Mouse (Mus musculus): Measurements from ENCODE around the gene Tmem135.

Tmem135 gene

DNA sequence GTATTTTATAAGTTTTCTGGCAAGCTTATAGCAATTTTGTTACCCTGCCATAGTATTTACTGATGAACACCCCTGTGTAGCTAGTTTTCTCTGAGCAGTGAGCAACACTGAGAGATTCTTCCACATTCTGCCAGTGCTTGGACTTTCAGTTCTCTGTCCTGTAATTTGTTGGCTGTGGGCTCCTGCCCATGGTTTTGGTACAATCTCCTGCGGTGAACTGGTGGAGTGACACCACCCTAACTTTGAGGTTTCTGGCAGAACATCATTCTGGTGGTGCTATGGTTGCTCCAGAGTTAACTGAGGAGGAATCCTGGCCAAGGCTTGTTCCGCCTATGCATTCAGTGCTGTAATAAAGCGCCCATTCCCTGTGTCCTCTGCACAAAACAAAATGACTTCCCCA is 21.1 kb downstream of the Tmem135 start:
- no peak for DNase-seq (ENCODE audit: low spot score)

DNA sequence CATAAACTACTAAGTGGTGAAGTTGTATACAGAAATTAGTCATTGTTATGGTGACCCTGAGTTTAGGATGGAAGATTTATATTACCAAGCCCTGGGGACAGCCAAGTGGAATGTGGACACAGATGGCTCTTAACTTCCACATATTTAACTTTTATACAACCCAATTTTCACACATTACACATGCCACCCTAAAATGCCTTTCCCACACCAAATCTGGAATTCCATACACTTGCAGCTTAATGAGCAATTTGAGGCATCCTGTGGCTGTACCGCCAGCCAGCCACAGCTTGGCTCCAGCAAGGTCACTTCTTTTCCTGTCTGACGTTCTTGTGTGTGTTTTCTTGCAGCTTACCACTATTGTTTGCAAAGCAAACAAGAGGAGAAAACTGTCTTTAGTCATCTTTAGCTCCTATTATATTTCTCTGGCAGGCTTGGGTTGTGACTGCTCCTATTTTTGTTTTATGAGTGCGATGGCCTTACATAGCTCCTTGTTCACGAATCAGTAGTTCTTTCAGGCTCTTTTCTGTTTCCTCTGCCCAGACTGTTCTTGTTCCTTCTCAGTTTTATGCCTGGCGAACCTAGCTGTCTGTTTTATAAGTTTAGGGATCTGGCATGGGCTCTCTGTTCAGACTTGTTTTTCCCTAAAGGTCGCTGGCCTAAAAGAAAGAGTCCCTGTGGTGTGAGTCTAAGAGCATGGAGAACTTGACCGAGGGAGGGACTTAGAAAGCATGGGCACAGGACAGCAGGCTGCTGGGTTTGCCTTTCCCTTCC is 22.9 kb downstream of the Tmem135 start:
- no peak for DNase-seq (ENCODE audit: low spot score)

DNA sequence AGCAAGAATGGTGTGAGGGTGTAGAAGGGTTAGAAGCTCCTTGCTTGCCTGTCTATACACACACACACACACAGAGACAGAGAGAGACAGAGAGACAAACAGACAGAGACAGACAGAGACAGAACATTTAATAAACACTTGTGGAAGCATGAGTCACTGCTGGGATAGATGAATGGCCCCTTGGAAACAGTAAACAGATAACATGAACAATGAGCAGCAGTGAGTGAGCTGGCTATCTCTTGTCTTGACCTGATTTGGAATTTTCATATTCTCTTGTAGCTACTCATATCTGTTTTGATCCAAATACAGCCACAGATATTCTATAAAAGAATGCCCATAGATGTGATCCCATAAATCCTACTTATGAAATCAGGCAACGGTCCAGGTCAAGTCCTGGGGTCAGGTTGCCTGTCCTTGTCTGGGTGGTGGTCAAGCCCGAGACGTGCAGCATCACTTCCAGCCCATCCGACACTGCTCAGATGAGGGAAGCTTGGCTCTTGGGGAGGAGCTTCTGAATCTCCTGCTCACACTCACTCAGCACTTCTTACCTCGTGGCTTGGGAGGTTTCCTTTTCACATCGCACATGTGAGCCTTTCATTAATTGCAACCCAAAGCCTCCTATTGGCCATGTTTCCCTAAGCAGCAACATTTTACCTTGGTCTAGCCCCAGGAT is 32.3 kb downstream of the Tmem135 start:
- no peak for DNase-seq (ENCODE audit: low spot score)

DNA sequence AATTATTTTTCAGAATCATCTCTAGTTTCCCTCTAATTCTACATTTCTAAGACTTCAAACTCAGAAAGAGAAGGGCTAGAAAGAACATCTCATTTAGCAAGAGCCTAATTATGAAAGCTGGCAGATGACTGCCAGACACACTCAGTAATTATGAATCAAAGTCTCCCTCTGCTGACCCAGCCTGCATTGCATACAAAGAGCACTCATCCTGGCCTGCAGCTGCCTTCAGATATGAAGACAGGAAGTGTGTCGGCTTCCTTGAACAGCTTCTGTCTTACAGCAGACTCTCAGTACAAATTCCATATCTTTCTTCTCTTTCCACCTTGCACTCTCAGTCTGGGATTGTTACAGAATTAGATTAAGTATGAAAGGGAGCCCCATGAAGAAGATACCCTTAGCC is 33.1 kb downstream of the Tmem135 start:
- DNase-seq (ENCODE audit: low spot score), result peak; percentile 38

DNA sequence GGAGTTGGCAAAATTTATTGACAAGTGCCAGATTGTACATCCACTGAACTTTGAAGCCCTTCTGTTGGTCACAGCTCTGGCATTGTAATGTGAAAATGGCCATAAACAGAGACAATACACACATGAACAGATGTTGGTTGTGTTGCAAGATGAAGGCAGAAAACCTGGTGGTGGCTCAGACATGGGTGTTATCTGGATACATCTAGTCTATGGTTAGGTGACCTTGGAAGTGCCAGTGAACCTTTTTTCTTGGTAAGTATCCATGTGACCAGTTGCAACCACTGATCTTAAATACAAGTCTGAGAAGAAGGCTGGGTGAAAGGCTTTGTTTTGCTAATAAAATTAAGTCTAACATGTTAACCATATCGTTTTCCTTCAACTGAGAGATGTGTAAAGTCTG is 33.9 kb downstream of the Tmem135 start:
- DNase-seq (ENCODE audit: low spot score), result no peak

DNA sequence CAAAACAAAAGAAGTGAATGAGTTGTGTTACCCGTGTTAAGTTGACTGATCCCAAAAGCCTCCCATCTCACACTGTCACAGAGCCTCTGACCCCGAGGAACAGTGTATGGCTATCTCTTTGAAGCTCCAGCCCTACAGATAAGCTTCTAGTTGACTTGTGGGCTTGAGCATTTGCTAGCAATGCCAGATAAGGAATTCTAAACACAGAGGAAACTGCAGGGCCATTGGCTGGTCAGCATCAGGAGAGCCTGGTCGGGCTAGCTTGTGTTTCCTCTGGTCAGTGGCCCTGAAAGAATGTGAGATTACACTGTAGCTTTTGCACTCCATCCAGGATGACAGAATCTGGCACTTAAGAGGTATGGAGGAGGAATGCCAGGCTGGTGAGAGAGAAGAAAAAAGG is 36.4 kb downstream of the Tmem135 start:
- DNase-seq (ENCODE audit: low spot score), result no peak

DNA sequence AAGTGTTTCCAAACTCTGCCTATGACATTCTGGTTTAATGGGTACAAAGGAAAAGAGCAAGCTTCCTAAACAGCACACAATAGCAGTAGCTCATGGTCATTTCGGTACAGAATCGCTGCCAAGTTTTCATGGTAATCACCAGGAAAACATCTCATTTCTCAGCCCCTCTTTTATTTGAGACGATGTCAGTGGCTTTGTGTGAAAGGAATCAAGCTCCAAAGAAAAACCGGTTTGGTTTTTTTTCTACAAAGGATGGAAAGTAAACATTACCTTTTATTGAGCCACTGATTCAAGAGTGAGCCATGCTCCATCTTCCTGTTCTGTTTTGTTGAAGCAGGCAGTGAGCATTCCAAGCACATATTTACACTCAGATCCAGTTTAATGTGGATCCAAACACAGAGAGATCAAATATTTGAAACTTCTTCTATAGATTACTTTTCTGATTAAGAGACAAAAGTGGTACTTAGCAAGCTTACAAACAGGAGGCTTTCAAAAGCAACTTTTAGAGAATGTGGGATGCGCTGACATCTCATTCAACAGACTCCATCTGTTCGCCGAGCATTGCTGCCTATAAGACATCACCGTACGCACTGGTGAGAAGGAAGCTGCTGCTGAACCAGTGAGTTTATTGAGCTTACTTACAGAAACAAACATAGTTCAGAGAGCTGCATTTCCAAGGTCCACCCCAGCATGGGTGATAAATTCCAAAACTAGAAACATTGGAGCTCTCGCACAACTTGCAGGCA is 38.7 kb downstream of the Tmem135 start:
- no peak for DNase-seq (ENCODE audit: low spot score)

DNA sequence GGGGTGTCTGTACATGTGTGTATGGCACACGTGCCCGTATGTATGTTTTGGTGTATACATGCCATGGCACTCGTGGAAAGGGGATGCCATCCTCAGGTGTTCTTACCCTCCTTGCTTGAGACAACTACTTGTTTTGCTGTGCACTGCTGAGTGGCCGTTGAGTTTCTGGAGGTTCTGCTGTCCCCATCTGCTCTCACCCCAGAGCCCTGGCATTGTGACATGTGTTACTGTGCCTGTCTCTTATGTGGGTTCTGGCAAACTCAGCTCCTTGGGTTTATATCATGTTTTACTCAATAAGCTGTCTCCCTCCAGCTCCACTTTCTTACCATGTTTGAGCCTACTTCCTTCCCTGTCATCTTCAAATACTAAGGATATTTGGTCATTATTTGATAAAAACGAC is 40.0 kb downstream of the Tmem135 start:
- DNase-seq (ENCODE audit: low spot score), result no peak

DNA sequence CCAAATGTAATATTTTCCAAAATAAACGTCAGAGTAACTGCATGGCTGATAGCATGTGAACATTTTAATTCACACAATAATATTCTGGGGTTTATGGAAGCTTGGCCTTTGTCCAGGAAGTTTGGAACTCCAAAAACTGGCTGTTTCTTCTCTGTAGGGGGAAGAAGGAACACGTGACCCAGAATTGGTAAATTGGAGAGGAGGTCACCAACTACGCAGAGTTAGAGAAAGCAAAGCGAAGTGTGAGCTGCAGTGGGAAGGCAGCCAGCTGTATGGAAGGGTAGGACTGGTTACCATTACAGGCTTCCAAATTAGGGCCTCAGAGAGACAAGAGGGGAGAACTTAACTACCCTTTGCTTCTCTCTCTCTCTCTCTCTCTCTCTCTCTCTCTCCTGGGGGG is 47.7 kb downstream of the Tmem135 start:
- no peak for DNase-seq (ENCODE audit: low spot score)

DNA sequence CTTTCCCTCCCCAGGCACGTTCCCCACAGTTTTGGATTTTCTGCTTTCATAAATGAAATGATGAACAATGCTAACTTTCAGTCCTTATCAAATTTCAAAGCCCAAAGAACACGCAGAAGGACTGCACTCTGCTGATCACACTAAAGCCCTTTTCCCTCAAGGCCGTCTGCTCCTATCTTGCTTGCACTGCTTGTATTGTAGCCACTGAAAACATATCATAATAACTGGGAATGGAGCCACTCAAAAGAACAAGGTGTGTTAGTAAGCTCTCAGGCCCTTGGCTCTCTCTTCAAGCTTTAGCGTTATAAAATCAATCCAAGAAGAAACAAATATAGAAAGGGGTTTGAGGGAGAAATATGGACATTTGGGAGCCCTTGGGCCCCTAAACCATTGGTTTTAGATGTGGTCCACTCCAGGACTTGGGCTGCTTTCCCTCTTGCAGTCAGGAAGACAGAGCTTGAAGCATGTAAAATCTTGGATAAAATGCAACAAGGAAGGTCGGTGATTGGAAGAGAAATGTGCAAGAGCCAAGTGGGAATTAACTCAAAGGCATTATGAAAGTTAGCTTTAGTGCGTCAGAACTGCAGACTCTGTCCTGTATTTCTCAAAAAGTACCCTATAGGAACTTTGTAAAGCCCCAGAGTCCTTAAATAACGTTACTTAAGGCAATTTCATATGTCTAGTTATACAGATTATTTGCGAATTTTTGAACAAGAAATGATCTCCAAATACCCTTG is 48.3 kb downstream of the Tmem135 start:
- no peak for DNase-seq (ENCODE audit: low spot score)

DNA sequence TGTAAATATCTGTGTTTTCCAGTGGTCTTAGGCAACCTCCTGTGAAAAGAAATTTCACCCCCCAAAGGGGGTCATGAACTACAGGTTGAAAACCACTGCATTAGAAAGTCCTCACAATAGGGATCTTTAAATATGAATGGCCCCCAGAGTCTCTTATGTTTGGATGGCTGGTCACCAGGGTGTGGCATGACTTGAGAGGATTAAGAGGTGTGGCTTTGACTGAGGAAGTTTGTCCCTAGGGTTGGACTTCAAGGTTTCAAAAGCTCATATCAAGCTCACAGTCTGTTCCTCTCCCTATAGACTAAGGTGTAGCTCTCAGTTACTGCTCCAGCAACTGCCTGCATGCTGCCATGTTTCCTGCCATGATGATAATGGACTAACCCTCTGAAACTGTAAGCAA is 62.0 kb downstream of the Tmem135 start:
- no peak for DNase-seq (ENCODE audit: low spot score)

DNA sequence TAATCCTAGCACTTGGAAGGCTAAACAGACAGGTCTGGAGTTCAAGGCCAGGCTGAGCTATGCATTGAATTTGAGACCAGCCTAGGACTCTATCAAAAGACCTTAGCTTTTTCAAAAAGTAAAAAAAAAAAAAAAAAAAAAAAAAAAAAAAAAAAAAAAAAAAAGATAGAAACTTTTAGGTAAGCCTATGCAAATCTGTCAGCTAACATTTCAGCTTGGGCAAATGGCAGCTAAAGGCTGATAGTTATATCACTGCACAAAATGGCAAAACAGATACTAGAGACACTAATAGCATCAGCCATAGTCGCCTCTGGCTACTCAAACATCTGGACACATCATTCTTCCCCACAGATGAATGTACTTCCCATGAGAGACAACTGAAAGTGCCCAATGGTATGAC is 64.2 kb downstream of the Tmem135 start:
- no peak for DNase-seq (ENCODE audit: low spot score)

DNA sequence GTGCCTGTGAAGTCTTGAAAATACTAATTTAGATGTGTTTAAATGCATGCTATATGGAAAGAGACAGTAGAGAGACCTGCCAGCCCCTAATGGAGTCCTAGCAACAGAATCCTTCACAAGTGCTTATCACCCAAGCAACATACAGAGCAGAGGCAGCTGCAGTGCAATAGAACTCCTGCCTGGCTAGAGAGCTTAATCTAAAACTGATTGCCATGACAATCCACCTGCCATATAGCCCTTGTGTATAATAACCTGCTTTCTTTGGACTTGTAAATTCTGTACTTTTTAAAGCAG is 64.9 kb downstream of the Tmem135 start:
- DNase-seq (ENCODE audit: low spot score), result peak; percentile 37

DNA sequence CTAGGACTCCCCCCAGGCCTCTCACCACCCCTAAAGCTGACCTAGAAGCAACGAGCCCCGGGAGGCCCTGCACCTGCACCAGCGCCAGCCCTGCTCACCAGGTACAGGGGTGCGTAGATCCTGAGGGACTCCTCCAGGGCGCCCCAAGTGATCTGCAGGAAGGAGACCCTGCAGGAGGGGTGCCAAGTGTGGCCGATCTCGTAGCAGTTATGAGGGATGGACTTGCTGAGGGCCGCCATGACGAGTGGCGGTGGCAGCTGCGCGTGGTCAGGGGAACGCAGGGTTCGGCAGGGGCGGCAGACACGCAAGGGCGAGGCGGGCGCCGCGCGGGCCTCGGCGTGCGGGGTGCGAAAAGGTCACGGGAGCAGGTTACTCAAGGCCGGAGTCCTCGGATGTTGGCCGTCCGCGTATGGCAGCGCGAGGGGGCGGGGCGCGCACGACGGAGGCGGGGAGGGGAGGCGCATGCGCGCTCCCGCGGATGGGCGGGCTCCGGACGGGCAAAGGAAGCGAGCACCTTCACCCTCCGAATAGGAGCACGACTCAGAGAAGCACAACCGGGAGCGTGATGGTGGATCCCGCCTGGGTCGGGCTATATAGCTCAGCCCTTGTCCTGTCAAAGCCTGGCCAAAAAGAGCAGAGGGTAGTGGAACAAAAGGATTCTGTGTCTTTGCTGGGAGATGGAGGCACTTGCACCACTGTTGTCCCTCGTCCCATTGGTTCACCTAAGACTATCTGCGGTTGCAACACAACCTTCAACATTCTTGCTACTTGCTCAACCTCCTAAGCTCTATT is 65.5 kb downstream of the Tmem135 start:
- peak; percentile 91 for DNase-seq (ENCODE audit: low spot score)

DNA sequence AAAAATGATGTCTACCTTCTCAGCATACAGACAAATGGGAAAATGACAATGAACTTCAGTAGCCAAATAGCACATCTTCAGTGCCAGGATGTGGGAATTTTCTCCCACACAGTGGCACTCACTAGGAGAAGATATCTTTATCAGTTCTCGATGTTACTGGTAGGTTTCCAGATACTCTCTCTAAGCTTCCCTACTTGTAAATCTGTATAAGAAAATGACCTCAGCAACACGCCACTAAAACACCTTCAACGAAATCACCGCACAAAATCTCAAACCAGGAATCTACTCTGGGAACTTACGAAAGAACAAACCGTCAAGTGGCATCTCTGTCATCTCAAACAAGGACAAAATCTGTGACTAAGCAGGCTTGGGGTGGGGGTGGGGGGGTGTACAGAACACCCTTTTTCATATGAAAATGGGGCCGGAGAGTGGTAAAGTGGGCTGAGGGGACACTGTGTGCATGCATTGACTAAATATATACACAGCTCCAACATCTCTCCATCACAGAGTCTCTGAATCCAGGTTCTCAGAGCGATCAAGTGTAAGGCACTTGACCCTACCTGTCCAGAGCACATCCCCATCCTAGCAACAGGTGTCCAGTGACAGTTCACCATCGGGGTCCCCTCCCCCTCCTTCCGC is 66.2 kb downstream of the Tmem135 start:
- DNase-seq (ENCODE audit: low spot score), result no peak

DNA sequence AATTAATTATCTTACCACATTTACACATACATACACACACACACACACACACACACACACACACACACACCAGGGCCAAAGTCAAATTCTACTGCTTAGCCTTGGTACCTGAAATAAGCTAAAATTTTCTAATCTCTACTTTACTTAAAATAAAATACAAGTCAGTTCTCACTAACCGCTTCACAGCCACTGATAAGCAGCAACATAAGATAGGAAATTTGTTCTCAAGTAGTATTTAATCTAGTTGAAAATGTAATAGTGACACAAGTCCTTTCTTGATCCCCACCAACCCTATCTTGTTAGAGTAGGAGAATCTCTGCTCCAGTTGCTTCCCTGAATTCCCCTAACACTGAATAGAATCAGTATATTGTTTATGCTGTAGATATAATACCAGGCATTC is 67.6 kb downstream of the Tmem135 start:
- no peak for DNase-seq (ENCODE audit: low spot score)

DNA sequence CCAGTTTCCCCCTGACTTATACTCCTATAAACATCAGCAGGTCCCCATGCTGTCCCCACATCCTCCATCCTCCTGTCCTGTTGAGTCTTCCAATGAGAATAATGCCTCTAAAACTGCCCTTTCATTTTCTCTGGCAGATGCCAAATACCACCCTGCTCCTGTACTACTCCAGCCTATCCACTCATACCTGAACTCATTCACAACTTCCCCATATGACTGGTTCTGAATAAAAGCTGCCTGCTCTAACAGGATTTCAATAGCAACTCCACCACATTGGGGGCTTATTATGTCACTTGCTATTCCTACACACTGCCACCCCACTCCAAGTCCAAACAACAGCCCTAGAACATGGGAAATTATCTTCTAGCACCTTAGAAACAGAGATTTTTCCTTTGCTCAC is 68.7 kb downstream of the Tmem135 start:
- DNase-seq (ENCODE audit: low spot score), result no peak

DNA sequence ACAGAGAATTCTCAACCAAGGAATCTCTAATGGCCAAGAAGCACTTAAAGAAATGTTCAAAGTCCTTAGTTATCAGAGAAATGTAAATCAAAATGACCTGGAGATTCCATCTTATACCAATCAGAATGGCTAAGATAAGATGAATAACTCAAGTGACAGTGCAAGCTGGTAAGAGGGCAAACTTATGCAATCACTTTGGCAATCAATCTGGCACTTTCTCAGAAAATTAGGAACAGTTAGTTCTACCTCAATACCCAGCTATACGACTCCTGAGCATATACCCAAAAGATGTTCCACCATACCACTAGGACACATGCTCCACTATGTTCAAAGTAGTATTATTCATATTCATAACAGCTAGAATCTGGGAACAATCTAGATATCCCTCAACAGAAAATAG is 74.1 kb downstream of the Tmem135 start:
- no peak for DNase-seq (ENCODE audit: low spot score)

DNA sequence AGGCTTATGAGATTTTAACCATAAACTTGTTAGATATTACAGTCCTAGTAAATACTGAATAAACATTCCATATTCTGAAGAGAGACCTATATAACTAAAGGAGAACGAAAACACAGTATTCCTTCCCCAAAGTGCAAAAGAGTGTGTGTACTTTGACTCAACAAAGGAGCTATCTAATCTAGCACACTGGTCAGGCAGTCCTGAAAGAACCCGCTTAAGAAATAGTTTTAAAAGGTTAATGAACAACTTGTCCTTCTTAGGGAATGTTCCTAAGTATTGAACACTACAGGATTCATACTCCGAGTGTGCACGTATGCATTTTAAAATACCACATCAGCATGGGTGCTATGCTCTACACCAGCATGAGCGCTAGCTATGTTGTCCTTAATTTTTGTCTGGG is 76.3 kb downstream of the Tmem135 start:
- no peak for DNase-seq (ENCODE audit: low spot score)

DNA sequence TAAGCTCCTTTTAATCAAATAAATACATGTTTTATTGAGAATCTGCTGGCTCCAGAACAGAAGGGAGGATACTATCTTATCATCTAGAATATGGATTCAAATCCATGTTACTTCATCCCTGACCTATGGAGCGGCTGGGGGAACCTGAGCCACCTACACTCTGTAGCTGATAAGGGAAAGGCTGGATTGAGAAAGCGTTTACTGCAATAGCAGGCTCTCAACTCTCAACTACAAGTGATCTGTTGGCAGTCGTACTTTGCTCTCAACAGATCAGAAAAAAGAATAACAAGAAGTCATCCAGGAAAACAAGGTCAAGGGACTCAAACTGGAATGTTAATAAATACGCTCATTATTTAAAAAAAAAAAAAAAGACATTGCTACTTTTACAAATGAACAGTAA is 77.3 kb downstream of the Tmem135 start:
- DNase-seq (ENCODE audit: low spot score), result no peak

DNA sequence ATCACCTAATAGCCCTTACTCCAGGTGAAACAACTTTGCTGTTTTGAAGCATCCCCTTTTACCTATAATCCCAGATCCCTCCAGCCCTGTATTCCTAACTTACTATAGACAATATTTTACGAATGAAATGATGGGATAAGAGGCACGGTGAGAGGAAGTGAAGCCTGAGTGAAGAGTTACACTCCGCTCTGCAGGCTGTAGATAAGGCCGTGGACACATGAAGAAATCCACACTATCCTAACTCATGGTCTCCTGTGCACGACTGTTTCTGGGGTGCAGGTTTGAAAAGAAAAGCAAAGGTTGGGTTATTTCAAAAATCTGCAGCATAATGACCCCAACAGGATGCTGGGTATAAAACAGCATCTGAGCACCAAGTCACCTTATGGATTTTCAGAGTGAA is 77.8 kb downstream of the Tmem135 start:
- DNase-seq (ENCODE audit: low spot score), result no peak
